Mouse (Mus musculus): ENCODE measurements around the gene Snx4.

GRCm38 (mm10) chr16:33342356-33342755 lies 91.1 kb downstream of the Snx4 start:
- TF ChIP-seq GATA1 (IDR thresholded peaks at IDR 0.05; ENCODE audit: borderline replicate concordance, low read length) = no peak
- TF ChIP-seq FLI1 (IDR thresholded peaks at IDR 0.05; ENCODE audit: low read length) = no peak
